Mouse (Mus musculus) small intestine, adult 2 months (tissue): ENCODE data around the gene Fzr1.

Source experiments
- CTCF ChIP-seq: fragments of 200-500 bp; IDR thresholded peaks from 2 replicates; pipeline ENCODE4 v1.5.1; 2012; ENCODE audit warnings: low read depth, mild to moderate bottlenecking, control low read depth, inconsistent platforms, low read length, moderate library complexity, mixed read lengths; ENCODE audit not compliant: insufficient replicate concordance, insufficient read length; ENCODE audit errors: extremely low read depth
- POLR2A ChIP-seq: fragments of 200-500 bp; IDR thresholded peaks from 2 replicates; pipeline ENCODE4 v1.6.1; 2012; ENCODE audit warnings: low read depth, mild to moderate bottlenecking, control low read depth, inconsistent platforms, low read length, moderate library complexity

- TF ChIP-seq POLR2A (no peak), CTCF (no peak)
Observed at GRCm38 (mm10) chr10:81390678-81390965, 12.3 kb upstream of the Fzr1 start.
